Mouse (Mus musculus) hindbrain, embryonic 15.5 days (tissue): ENCODE results near the gene Ak9. TPM values are rescaled to one million over a fixed set of nuclear protein-coding genes. Genes with fewer than 3 reads are reported as not detected.
A peak's percentile ranks its signal among the peaks of the same experiment; 100 is the strongest.

Experiments used
- ATAC-seq: fragments of 200-750 bp; cut with Nextera tagmentation; 2 replicates; pipeline ENCODE4 v1.8.0; 2017; ENCODE audit warnings: low read depth, moderate number of reproducible peaks, moderate TSS enrichment; ENCODE audit not compliant: low FRiP score
- H3K27ac ChIP-seq: fragments of 300-500 bp; sonication (generic); replicated peaks from 2 replicates; pipeline ENCODE4 v1.5.1; 2015; ENCODE audit warnings: mild to moderate bottlenecking, inconsistent platforms
- H3K27me3 ChIP-seq: fragments of 300-500 bp; sonication (generic); 2 replicates; pipeline ENCODE4 v1.6.1; 2015; ENCODE audit warnings: control low read depth, inconsistent platforms
- H3K36me3 ChIP-seq: fragments of 300-500 bp; sonication (generic); 2 replicates; pipeline ENCODE4 v1.6.1; 2015; ENCODE audit warnings: control low read depth, inconsistent platforms
- H3K4me1 ChIP-seq: fragments of 300-500 bp; sonication (generic); replicated peaks from 2 replicates; pipeline ENCODE4 v1.6.1; 2015; ENCODE audit warnings: control low read depth, inconsistent platforms
- H3K4me2 ChIP-seq: fragments of 300-500 bp; sonication (generic); 2 replicates; pipeline ENCODE4 v1.6.1; 2015; ENCODE audit warnings: moderate library complexity, mild to moderate bottlenecking, inconsistent platforms
- H3K4me3 ChIP-seq: fragments of 300-500 bp; sonication (generic); 2 replicates; pipeline ENCODE4 v1.5.1; 2015; ENCODE audit warnings: mild to moderate bottlenecking, inconsistent platforms
- H3K9ac ChIP-seq: fragments of 300-500 bp; sonication (generic); 2 replicates; pipeline ENCODE4 v1.6.1; 2015; ENCODE audit warnings: inconsistent platforms
- H3K9me3 ChIP-seq: fragments of 300-500 bp; sonication (generic); 2 replicates; pipeline ENCODE4 v1.6.1; 2016; ENCODE audit warnings: control low read depth, inconsistent platforms
- WGBS: fragments of 180-500 bp; shearing (Covaris S2); methylation state at CpG from one replicate; pipeline ENCODE4 v1.1.7; 2015; 5-methylcytosine and 5-hydroxymethylcytosine counted together
- polyA plus RNA-seq: library from polyadenylated mRNA; unstranded; fragments of >200 nt; fragmentation: Nextera tagmentation; extraction: Ambion mirVana; gene quantifications from 2 replicates; pipeline ENCODE4 v1.2.1, GENCODE M21; 2015

Gene Ak9
- polyA plus RNA-seq, 1 experiment from 2014 or later, result 0.40 TPM

DNA sequence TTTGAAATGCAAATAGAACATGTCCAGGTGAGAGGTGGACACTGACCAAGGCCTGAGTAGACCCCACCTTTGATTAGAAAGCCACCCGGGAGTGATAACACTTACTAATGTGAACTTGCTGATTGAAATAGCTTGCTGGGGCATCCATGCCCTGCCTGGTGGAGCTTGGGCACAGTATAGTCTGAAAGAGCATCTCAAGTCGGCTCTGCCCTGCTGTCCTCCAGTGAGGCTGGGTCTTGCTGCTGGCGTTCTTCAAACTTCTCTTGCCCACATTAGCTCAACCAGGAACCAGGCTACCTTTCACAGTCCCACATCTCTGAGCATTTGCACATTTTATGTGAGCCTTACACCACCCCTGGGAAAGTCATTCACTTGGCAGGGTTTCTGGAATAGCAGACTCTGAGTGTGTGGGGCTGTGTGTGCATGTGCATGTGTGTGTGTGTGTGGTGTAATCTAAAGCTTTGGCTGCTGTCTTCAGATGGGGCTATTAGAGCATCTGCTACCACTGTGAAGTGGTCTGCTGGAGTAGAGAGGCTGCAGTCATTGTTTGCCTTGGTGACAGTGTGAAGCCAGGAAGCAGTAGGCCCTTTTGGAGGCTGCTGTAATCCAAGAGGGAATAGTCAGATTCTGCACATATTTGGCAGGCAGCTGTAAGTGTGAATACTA lies 157.4 kb downstream of the Ak9 start:
- WGBS, result 78% methylated on average over 3 of the region's 3 CpGs
- Histone ChIP-seq H3K4me3 (no peak overlapping the region), H3K36me3 (peaks cover 28% of the 10 kb centered on the region), H3K4me1 (no peaks in the 10 kb centered on the region), H3K4me2 (no peak overlapping the region), H3K27ac (no peak overlapping the region), H3K27me3 (no peaks in the 10 kb centered on the region), H3K9me3 (no peaks in the 10 kb centered on the region), H3K9ac (no peak overlapping the region)
- ATAC-seq, result no peak

DNA sequence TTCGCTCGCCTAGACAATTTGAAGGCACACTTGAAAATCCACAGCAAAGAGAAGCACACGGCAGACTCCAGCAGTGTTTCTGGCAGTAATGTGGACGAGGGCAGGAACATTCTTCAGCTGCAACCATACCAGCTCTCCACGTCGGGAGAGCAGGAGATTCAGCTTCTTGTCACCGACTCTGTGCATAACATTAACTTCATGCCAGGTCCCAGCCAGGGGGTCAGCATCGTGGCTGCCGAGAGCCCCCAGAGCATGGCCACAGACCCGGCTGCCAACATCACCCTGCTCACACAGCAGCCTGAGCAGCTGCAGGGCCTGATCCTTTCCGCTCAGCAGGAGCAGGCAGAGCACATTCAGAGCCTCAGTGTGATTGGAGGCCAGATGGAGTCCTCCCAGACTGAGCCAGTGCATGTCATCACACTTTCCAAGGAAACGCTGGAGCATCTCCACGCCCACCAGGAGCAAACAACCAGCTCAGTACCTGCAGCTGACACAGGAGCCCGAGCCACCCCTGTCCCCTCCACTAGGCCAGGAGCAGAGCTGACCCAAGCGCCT lies 160.7 kb downstream of the Ak9 start:
- no peak overlapping the region for H3K9ac ChIP-seq
- 35% methylated on average over 15 of the region's 15 CpGs for WGBS

DNA sequence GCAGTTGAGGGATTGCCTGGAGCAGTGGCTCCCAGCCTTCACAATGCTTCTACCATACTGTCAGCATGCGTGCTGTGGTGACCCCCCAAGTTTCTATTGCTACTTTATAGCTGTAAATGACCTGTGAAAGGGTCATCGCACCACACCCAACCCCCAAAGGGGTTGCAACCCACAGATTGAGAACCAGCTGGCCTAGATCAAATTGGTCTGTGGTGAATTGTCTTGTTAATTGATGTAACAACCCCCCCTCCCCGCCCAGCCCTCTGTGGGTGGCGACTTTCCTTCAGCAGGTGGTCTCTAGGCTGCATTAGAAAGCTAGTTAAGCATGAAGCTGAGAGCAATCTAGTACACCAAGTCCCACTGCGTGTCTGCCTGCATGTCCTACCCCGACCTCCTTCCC lies 163.5 kb downstream of the Ak9 start:
- ATAC-seq, result no peak
- Histone ChIP-seq H3K9me3 (no peaks in the 10 kb centered on the region), H3K4me3 (no peak overlapping the region), H3K27ac (no peak overlapping the region), H3K4me1 (no peaks in the 10 kb centered on the region), H3K9ac (no peak overlapping the region), H3K27me3 (no peaks in the 10 kb centered on the region), H3K36me3 (peaks cover 21% of the 10 kb centered on the region), H3K4me2 (no peak overlapping the region)
- 26% methylated on average over 6 of the region's 6 CpGs for WGBS

More for the DNA sequence above, 160.7 kb downstream of the Ak9 start:
- Histone ChIP-seq H3K4me2 (no peak overlapping the region), H3K4me1 (no peaks in the 10 kb centered on the region), H3K4me3 (no peak overlapping the region), H3K9me3 (no peaks in the 10 kb centered on the region), H3K36me3 (peaks cover 21% of the 10 kb centered on the region), H3K27me3 (no peaks in the 10 kb centered on the region), H3K27ac (no peak overlapping the region)
- peak; percentile 61; the same call in 1 of the 2 replicates for ATAC-seq

DNA sequence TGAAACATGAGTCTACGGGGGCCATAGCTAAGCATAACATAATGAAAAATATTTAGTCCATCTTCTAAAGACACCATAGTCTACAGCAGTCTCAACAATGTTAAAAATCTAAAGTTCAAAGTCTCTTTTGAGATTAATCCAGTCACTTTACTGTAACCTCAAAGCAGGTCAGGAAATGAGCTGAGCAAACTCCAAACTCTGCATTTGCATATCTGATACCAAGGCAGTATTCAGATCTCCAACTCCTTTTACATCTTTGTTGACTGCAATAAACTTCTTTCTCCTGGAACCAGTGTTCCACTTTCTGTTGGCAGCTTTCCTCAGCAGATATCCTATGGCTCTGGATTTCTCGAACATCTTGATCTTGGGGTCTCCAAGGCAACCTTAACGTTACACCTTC lies 166.9 kb downstream of the Ak9 start:
- Histone ChIP-seq H3K4me2 (no peak overlapping the region), H3K36me3 (0 out of 2 replicates have a peak, but pooled peaks cover 8% of the 10 kb centered on the region), H3K4me3 (no peak overlapping the region), H3K9me3 (no peaks in the 10 kb centered on the region), H3K27ac (no peak overlapping the region), H3K27me3 (no peaks in the 10 kb centered on the region), H3K4me1 (peaks cover under 1% of the 10 kb centered on the region), H3K9ac (no peak overlapping the region)
- no peak for ATAC-seq
- 80% methylated on average over 3 of the region's 3 CpGs for WGBS

DNA sequence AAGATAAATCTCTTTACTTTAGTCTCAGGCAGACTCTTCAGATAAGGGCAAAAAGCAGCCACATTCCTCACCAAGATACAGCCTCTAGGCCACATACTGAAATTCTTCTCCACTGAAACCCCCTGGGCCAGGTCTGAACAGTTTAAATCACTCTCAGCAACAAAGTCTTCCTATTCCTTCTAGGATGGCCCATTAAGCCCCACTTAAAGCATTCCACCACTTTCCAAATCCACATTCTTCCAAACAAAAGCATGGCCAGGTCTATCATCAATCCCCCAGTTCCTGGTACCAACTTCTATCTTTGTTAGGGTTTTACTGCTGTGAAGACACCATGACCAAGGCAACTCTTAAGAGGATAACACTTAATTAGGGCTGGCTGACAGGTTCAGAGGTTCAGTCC lies 168.8 kb downstream of the Ak9 start:
- Histone ChIP-seq H3K27ac (no peak overlapping the region), H3K9me3 (no peaks in the 10 kb centered on the region), H3K4me2 (no peak overlapping the region), H3K9ac (no peak overlapping the region), H3K4me1 (peaks cover 19% of the 10 kb centered on the region), H3K36me3 (0 out of 2 replicates have a peak, but pooled peaks cover 6% of the 10 kb centered on the region), H3K27me3 (no peaks in the 10 kb centered on the region), H3K4me3 (no peak overlapping the region)
- no peak for ATAC-seq

DNA sequence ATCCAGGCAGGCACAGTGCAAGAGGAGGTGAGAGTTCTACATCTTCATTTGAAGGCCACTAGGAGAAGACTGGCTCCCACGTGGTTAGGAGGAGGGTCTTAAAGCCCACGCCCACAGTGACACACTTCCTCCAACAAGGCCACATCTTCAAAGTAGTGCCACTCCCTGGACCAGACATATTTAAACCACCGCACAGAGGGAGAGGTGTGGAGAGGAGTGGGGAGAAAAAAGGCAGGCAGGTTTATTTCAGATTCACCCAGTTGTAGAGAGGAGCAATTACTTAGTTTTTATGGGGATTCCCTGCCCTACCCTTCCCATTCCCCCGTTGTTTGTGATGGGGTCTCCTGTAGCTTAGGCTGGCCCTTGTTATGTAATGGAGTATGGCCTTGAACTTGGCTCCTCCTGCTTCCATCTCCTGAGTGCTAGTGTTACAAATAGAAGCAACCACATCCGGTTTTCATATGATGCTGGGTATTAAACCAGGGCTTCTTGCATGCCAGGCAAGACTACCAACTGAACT lies 169.2 kb downstream of the Ak9 start:
- Histone ChIP-seq H3K4me3 (no peak overlapping the region), H3K36me3 (0 out of 2 replicates have a peak, but pooled peaks cover 6% of the 10 kb centered on the region), H3K27ac (no peak overlapping the region), H3K4me2 (no peak overlapping the region), H3K9me3 (no peaks in the 10 kb centered on the region), H3K4me1 (peaks cover 24% of the 10 kb centered on the region), H3K9ac (no peak overlapping the region), H3K27me3 (no peaks in the 10 kb centered on the region)
- WGBS, result 76% methylated on average over 5 of the region's 5 CpGs
- ATAC-seq, result no peak

GRCm38 (mm10) chr10:41473782-41474468 lies 170.1 kb downstream of the Ak9 start:
- Histone ChIP-seq H3K27ac (no peak overlapping the region), H3K9me3 (no peaks in the 10 kb centered on the region), H3K9ac (no peak overlapping the region), H3K4me3 (no peak overlapping the region), H3K36me3 (no peaks in the 10 kb centered on the region), H3K27me3 (no peaks in the 10 kb centered on the region), H3K4me2 (no peak overlapping the region), H3K4me1 (peaks cover 24% of the 10 kb centered on the region)
- 84% methylated on average over 6 of the region's 6 CpGs for WGBS
- ATAC-seq, result no peak

DNA sequence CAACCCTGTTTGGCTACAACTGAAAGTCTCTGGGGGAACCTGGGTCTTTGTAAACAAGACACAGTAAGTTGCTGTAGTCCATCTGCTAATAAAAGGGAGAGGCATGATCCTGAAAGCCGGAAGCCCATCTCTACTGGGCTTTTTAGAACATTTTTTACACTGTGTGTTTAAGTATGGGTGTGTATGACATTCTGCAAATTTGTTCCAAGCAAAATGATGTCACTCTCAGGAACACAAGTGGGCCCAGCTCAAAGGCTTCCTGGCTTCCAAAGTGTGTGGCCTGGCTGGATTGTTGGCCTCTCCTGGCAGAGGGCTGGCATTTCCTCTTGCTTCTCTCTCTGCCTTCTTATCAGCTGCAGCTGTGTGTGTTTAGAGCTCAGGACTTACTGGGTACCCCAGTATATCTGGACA lies 171.2 kb downstream of the Ak9 start:
- no peak overlapping the region for H3K4me2 ChIP-seq

DNA sequence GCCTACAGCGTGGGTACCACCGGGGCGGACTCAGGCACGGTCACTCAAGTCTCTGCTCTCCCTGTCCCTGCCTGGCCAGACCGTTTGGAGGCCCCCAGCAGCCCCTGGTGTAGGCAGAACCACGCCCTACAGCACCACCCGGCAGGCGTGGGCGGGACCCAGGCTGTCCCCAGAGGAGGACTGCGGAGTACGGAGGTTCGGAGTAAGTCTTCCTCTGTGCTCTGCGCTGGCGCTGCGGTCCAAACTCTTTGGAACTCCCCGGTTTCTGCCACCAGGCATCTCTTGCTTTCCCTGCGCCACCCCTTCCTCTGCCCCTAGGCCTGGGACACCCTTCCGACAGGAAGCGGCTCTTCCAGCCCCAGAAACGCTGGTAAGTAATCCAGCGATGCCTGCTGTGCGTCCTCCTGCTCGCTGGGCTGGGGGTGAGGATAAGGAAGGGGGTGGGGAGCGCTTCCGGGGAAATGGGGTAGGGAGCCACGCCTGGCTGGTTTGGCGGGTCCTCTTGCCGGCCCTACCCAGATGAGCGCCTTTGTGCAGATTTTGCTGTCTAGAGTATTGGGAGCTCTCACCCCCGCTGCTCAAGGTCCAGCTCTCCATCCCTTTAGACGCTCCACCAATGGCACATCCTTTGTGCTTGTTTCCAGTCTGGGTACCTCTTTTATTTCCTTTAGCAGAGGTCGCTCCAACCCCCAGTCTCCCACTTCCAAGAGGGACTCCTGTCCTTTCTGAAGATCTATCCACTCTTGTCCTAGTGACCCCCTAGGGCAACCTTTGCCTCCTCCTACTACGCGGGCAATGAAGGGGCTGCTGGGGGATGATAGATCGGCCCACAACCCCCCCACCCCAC lies 172.6 kb downstream of the Ak9 start, which contains the start of gene Mical1:
Gene Mical1 (plus strand): TSS at position 144 of the 847 bp plus-strand sequence.
- H3K4me1 ChIP-seq, result peaks cover 27% of the 10 kb centered on the region
- H3K9me3 ChIP-seq, result no peaks in the 10 kb centered on the region
- no peaks in the 10 kb centered on the region for H3K36me3 ChIP-seq
- peak within 1 kb of the TSS; percentile 97 for H3K4me2 ChIP-seq
- H3K27ac ChIP-seq, result peak within 1 kb of the TSS; percentile 81
- H3K27me3 ChIP-seq, result no peaks in the 10 kb centered on the region
- H3K4me3 ChIP-seq, result peak within 1 kb of the TSS; percentile 55
- peak; percentile 68; the same call in 1 of the 2 replicates for ATAC-seq
- peak within 1 kb of the TSS; percentile 63 for H3K9ac ChIP-seq
- WGBS, result under 1% methylated on average over 35 of the region's 35 CpGs

More for the DNA sequence above, 171.2 kb downstream of the Ak9 start:
- Histone ChIP-seq H3K9ac (no peak overlapping the region), H3K36me3 (no peaks in the 10 kb centered on the region), H3K4me1 (peaks cover 24% of the 10 kb centered on the region), H3K4me3 (no peak overlapping the region), H3K27ac (no peak overlapping the region), H3K27me3 (no peaks in the 10 kb centered on the region), H3K9me3 (no peaks in the 10 kb centered on the region)
- ATAC-seq, result no peak
- WGBS, result 89% methylated on average over 1 of the region's 1 CpGs

- Histone ChIP-seq H3K4me3 (peak overlapping the region; percentile 55), H3K4me1 (peaks cover 28% of the 10 kb centered on the region), H3K27ac (peak overlapping the region; percentile 81), H3K9me3 (no peaks in the 10 kb centered on the region), H3K27me3 (no peaks in the 10 kb centered on the region), H3K9ac (peak overlapping the region; percentile 63), H3K4me2 (peak overlapping the region; percentile 97), H3K36me3 (no peaks in the 10 kb centered on the region)
- ATAC-seq, result 0 out of 2 replicates have a peak, but pooled peaks have one; percentile 0
- under 1% methylated on average over 9 of the region's 9 CpGs for WGBS
Measured at GRCm38 (mm10) chr10:41477018-41477277, 173.2 kb downstream of the Ak9 start.

DNA sequence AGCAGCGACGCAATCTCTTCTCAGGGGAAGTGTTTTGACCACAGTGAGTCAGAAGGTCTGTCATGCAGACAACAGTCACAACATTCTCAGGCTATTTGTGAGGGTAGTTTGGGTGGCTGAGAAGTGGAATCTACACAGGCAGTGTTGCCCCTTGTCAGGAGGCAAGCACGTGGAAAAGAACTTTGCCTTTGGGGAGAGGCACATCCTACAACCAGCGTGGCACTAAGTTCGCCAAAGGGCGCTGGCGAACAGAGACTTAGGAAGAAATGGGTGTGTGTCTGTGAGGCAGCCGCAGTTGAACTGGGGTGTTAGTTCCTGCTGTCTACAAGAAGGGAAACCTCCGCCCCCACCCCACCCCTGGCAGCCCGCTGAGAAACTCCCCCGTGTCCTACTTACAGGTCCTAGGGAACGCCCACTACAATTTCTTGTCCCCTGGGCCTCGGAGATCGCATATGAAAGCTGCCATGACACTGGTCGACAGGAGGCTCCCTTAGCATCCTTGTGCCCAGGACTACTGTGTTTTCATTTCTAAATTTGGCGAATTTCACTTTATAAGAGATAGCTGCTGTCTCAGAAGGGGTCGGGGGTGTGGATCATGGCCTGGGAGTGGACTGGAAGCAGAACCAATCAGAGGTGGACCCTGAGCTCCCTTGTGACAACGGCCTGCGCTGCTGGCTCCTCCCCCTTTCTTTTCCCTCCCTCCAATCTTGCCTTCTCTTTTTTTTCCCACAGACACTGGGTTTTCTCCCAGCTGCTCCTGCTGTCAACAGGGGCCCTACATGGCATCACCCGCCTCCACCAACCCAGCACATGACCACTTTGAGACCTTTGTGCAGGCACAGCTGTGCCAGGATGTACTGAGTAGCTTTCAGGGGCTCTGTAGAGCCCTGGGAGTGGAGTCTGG lies 173.8 kb downstream of the Ak9 start:
- peak overlapping the region; percentile 97 for H3K4me2 ChIP-seq
- 3% methylated on average over 20 of the region's 20 CpGs for WGBS
- ATAC-seq, result peak; percentile 72
- no peaks in the 10 kb centered on the region for H3K36me3 ChIP-seq
- peaks cover 28% of the 10 kb centered on the region for H3K4me1 ChIP-seq
- peak overlapping the region; percentile 81 for H3K27ac ChIP-seq
- H3K4me3 ChIP-seq, result peak overlapping the region; percentile 55
- H3K9me3 ChIP-seq, result no peaks in the 10 kb centered on the region
- H3K9ac ChIP-seq, result peak overlapping the region; percentile 63
- no peaks in the 10 kb centered on the region for H3K27me3 ChIP-seq
